Mouse (Mus musculus): Measurements from ENCODE around the gene Gjc2. TPM values are rescaled to one million over a fixed set of nuclear protein-coding genes. Genes with fewer than 3 reads are reported as not detected.

Gjc2 gene
- polyA plus RNA-seq (2021; fragmentation: Nextera tagmentation): 6.5 and 7.0 TPM in 2 replicates
- long read RNA-seq, experiment 1, transcript Gjc2-202 (2 exons, 2,187 nt): major isoform, 9 of 16 reads
- long read RNA-seq, experiment 1, partial matches to known transcripts: 0 of 16 reads
- long read RNA-seq, experiment 1, other reads (novel, unspliced or antisense): 6 of 16 reads
- long read RNA-seq, experiment 2, transcript Gjc2-202 (2 exons, 2,187 nt): major isoform, 57 of 62 reads
- long read RNA-seq, experiment 2, partial matches to known transcripts: 1 of 62 reads
- long read RNA-seq, experiment 2, other reads (novel, unspliced or antisense): 0 of 62 reads

GRCm38 (mm10) chr11:59182864-59183331 lies at the start of gene Gjc2:
Gene Gjc2, minus strand, starts transcription at chr11:59183213.

GRCm38 (mm10) chr11:59228122-59228953 lies 45.3 kb upstream of the Gjc2 start, which contains the start of gene Arf1:
Gene Arf1, minus strand, starts transcription at chr11:59228270.

GRCm38 (mm10) chr11:59208153-59208831 lies 25.3 kb upstream of the Gjc2 start, which contains the start of gene 2310033P09Rik:
Gene 2310033P09Rik, plus strand, starts transcription at chr11:59208321.

GRCm38 (mm10) chr11:59202081-59202995 lies 19.3 kb upstream of the Gjc2 start, which contains the start of gene Mrpl55:
Gene Mrpl55, plus strand, starts transcription at chr11:59202486.

GRCm38 (mm10) chr11:59192059-59192386 lies 9.0 kb upstream of the Gjc2 start, which contains the start of gene Guk1:
Gene Guk1, minus strand, starts transcription at chr11:59192212.

GRCm38 (mm10) chr11:59163255-59164236 lies 19.5 kb downstream of the Gjc2 start, which contains the start of gene Iba57:
Gene Iba57, minus strand, starts transcription at chr11:59163739.

GRCm38 (mm10) chr11:59135904-59136452 lies 47.0 kb downstream of the Gjc2 start, which contains the start of gene Obscn:
Gene Obscn, minus strand, starts transcription at chr11:59136402.

Other genes starting within 250 kb of the Gjc2 start
- gene Rnf187, start 244.3 kb downstream of the Gjc2 start, polyA plus RNA-seq (2021; fragmentation: Nextera tagmentation): 359 and 481 TPM in 2 replicates
- 23.0 and 26.4 TPM in 2 replicates for gene Hist3h2ba, start 234.3 kb downstream of the Gjc2 start, polyA plus RNA-seq (2021; fragmentation: Nextera tagmentation)
- 89.8 and 93.1 TPM in 2 replicates for gene Hist3h2a, start 228.5 kb downstream of the Gjc2 start, polyA plus RNA-seq (2021; fragmentation: Nextera tagmentation)
- gene Trim17, start 228.5 kb downstream of the Gjc2 start, polyA plus RNA-seq (2021; fragmentation: Nextera tagmentation): 4.6 and 5.0 TPM in 2 replicates
- 10.9 and 12.4 TPM in 2 replicates for gene Trim11, start 205.1 kb downstream of the Gjc2 start, polyA plus RNA-seq (2021; fragmentation: Nextera tagmentation)
- gene Obscn, start 46.8 kb downstream of the Gjc2 start, polyA plus RNA-seq (2021; fragmentation: Nextera tagmentation): 0.41 and 0.49 TPM in 2 replicates
- gene Iba57, start 19.5 kb downstream of the Gjc2 start, polyA plus RNA-seq (2021; fragmentation: Nextera tagmentation): 2.0 and 3.1 TPM in 2 replicates
- 552 and 573 TPM in 2 replicates for gene Guk1, start 9.0 kb upstream of the Gjc2 start, polyA plus RNA-seq (2021; fragmentation: Nextera tagmentation)
- gene Mrpl55, start 19.3 kb upstream of the Gjc2 start, polyA plus RNA-seq (2021; fragmentation: Nextera tagmentation): 179 and 195 TPM in 2 replicates
- gene 2310033P09Rik, start 25.1 kb upstream of the Gjc2 start, polyA plus RNA-seq (2021; fragmentation: Nextera tagmentation): 33.7 and 34.5 TPM in 2 replicates
- gene Arf1, start 45.1 kb upstream of the Gjc2 start, polyA plus RNA-seq (2021; fragmentation: Nextera tagmentation): 572 and 575 TPM in 2 replicates
- 0.05 and 0.08 TPM in 2 replicates for gene Wnt3a, start 107.5 kb upstream of the Gjc2 start, polyA plus RNA-seq (2021; fragmentation: Nextera tagmentation)
- 0.99 and 1.1 TPM in 2 replicates for gene Wnt9a, start 123.7 kb upstream of the Gjc2 start, polyA plus RNA-seq (2021; fragmentation: Nextera tagmentation)
- not detected in 2 replicates for gene Prss38, start 192.4 kb upstream of the Gjc2 start, polyA plus RNA-seq (2021; fragmentation: Nextera tagmentation)